Mouse (Mus musculus) hindbrain, embryonic 12.5 days (tissue): ENCODE results near the gene Fnbp1. TPM values are rescaled to one million over a fixed set of nuclear protein-coding genes. Genes with fewer than 3 reads are reported as not detected.
"Not testable (repeated sequence)": the region's sequence is repeated elsewhere in the genome, so short reads cannot be mapped to it uniquely, and the experiment has no call there.

Experiments used
- ATAC-seq: fragments of 200-750 bp; cut with Nextera tagmentation; 2 replicates; pipeline ENCODE4 v1.8.0; 2017; ENCODE audit warnings: moderate TSS enrichment; ENCODE audit not compliant: low FRiP score
- H3K27ac ChIP-seq: fragments of 300-500 bp; sonication (generic); 2 replicates; pipeline ENCODE4 v1.5.1; 2016; ENCODE audit warnings: mild to moderate bottlenecking
- H3K27me3 ChIP-seq: fragments of 300-500 bp; sonication (generic); 2 replicates; pipeline ENCODE4 v1.6.1; 2016; ENCODE audit warnings: mild to moderate bottlenecking
- H3K36me3 ChIP-seq: fragments of 300-500 bp; sonication (generic); 2 replicates; pipeline ENCODE4 v1.6.1; 2016; ENCODE audit warnings: mild to moderate bottlenecking
- H3K4me1 ChIP-seq: fragments of 300-500 bp; sonication (generic); 2 replicates; pipeline ENCODE4 v1.6.1; 2016
- H3K4me2 ChIP-seq: fragments of 300-500 bp; sonication (generic); replicated peaks from 2 replicates; pipeline ENCODE4 v1.6.1; 2016; ENCODE audit warnings: mild to moderate bottlenecking
- H3K4me3 ChIP-seq: fragments of 300-500 bp; sonication (generic); 2 replicates; pipeline ENCODE4 v1.5.1; 2016; ENCODE audit warnings: mild to moderate bottlenecking
- H3K9ac ChIP-seq: fragments of 300-500 bp; sonication (generic); 2 replicates; pipeline ENCODE4 v1.6.1; 2016; ENCODE audit warnings: mild to moderate bottlenecking, moderate library complexity
- H3K9me3 ChIP-seq: fragments of 300-500 bp; sonication (generic); replicated peaks from 2 replicates; pipeline ENCODE4 v1.6.1; 2016; ENCODE audit warnings: mild to moderate bottlenecking
- WGBS: fragments of 180-500 bp; shearing (Covaris S2); methylation state at CpG from one replicate; pipeline ENCODE4 v1.1.7; 2016; 5-methylcytosine and 5-hydroxymethylcytosine counted together
- polyA plus RNA-seq: library from polyadenylated mRNA; unstranded; fragments of >200 nt; fragmentation: Nextera tagmentation; extraction: Ambion mirVana; gene quantifications from 2 replicates; pipeline ENCODE4 v1.2.1, GENCODE M21; 2016

Fnbp1 gene
- polyA plus RNA-seq = 18.7 and 19.9 TPM in 2 replicates

DNA sequence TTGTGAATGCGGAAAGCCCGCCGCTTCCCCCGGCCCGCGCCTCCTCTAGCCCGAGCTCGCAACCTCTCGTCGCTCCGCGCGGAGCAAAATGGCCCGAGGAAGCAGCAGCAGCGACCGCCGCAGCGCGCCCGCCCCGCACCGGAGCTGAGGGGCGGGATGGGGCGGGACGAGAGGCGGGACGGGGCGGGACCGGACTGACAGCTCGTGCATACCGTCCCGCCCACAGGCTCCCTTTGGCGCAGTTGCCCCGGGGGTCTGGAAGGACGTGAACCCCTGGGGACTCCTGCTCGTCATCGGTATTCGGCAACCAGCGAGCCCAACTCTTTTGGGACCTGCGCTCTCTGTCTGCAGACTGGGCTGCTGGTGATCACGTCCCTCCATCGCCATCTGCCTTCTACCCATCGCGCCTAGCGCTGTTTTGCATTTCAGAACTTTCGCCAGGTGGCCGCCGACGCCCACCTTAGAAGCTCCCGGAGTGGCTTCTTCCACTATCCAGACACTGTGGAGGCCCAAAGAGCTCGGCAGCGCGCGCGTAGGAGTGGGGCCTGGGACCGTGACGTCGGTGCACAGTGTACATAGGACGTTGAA, at the start of gene Fnbp1:
Gene Fnbp1 (minus strand): TSS at position 142 of the 588 bp plus-strand sequence.
- Histone ChIP-seq H3K36me3 (peaks cover 14% of the 10 kb centered on the region), H3K27me3 (peaks cover 15% of the 10 kb centered on the region), H3K9ac (peak within 1 kb of the TSS; percentile 85), H3K27ac (peak within 1 kb of the TSS; percentile 75), H3K9me3 (no peaks in the 10 kb centered on the region), H3K4me2 (peak within 1 kb of the TSS; percentile 73), H3K4me1 (peaks cover 16% of the 10 kb centered on the region), H3K4me3 (peak within 1 kb of the TSS; percentile 80)
- peak; percentile 94 for ATAC-seq
- under 1% methylated on average over 47 of the region's 59 CpGs for WGBS

DNA sequence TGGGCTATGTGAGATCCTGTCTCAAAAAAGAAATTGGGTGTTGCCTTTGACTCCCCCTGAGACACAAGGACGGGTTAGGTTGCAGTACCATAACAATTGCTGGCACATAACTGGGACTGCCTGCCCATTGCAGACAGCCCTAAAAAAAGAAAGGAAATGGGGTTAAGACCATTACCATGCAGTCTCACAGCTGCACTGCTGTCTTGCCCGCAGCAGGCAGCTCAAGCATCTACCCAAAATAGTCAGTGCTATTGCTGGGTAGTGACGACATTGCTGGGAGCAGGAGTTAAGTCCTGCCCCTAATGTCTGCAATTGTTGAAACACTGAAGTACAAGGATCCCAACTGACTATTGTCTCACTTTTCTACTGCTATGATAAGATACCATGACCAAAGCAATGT, 47.8 kb upstream of the Fnbp1 start:
- Histone ChIP-seq H3K4me3 (no peak overlapping the region), H3K4me2 (no peak overlapping the region), H3K9me3 (no peaks in the 10 kb centered on the region), H3K4me1 (no peaks in the 10 kb centered on the region), H3K27me3 (no peaks in the 10 kb centered on the region), H3K27ac (no peak overlapping the region), H3K9ac (no peak overlapping the region), H3K36me3 (peaks cover 85% of the 10 kb centered on the region)
- WGBS = 94% methylated on average over 3 of the region's 3 CpGs
- ATAC-seq = no peak

DNA sequence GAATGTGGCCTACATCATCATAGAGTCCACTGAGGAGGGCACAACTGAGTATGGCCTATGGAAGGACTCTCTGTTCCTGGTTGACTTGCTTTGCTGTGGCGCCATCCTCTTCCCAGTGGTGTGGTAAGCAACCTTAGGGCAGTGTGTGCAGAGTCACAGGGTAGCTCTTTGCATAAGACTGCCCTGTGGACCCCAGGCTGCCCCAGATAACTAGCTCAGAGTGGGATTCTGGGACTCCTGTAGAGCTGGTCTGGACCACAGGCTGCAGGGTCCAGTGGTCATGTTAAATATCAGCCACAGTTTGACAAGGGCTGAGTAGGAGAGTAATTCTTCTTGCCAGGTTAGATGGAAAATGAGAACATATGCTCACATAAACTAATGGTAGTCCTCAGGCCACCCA, 46.9 kb upstream of the Fnbp1 start:
- H3K36me3 ChIP-seq = peaks cover 88% of the 10 kb centered on the region
- no peaks in the 10 kb centered on the region for H3K27me3 ChIP-seq
- no peak overlapping the region for H3K27ac ChIP-seq
- no peak overlapping the region for H3K4me3 ChIP-seq
- no peak overlapping the region for H3K4me2 ChIP-seq
- no peak for ATAC-seq
- no peak overlapping the region for H3K9ac ChIP-seq
- WGBS = 100% methylated on average over 1 of the region's 1 CpGs
- no peaks in the 10 kb centered on the region for H3K4me1 ChIP-seq
- H3K9me3 ChIP-seq = no peaks in the 10 kb centered on the region

DNA sequence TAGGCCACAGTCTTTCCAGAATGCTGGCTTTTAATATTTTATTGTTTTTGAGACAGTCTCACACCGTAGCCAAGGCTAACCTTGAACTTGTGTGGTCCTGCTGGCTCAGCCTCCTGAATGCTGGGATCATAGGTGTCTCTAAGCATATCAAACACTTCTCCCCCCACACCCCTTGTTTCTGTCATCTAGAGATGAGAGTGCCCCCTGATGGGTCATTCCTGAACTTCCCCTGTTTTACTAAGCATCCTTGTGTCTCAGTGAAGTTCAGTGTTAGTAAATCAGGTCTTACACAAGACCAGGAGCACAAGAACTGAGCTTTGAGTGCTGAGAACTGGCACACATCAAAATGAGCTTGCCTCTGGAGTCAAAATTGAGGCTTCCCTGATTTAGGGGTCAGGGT, 42.0 kb upstream of the Fnbp1 start:
- WGBS = 91% methylated on average over 1 of the region's 1 CpGs
- H3K9ac ChIP-seq = no peak overlapping the region
- H3K27ac ChIP-seq = no peak overlapping the region
- H3K27me3 ChIP-seq = no peaks in the 10 kb centered on the region
- no peak overlapping the region for H3K4me3 ChIP-seq
- peaks cover 72% of the 10 kb centered on the region for H3K36me3 ChIP-seq
- no peak overlapping the region for H3K4me2 ChIP-seq
- ATAC-seq = no peak
- no peaks in the 10 kb centered on the region for H3K9me3 ChIP-seq
- H3K4me1 ChIP-seq = no peaks in the 10 kb centered on the region

DNA sequence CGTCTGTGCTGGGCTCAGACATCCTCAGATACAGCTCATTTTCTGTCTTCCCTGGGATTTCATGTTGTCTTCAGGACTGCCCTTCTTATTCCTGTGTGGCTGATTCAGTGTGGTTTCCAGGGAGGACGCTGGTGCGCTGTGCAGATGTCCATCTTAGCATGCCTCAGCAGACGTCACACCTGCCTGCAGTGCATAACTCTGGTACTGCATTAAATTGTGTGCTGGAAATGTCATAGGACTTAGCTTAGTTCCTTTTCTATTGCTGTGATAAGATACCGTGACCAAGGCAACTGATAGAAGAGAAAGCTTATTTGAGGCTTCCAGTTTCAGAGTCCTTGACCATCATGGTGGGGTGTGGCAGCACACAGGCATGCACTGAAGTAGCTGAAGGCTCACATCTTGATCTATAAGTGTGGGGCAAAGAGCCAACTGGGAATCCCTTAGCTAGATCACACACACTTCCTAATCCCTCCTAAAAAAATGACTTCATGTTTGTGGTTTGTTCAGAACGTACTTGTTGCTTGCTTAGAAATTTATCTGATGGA, 41.0 kb upstream of the Fnbp1 start:
- H3K9me3 ChIP-seq = no peaks in the 10 kb centered on the region
- H3K27ac ChIP-seq = no peak overlapping the region
- H3K4me3 ChIP-seq = no peak overlapping the region
- H3K4me1 ChIP-seq = no peaks in the 10 kb centered on the region
- H3K4me2 ChIP-seq = no peak overlapping the region
- ATAC-seq = no peak
- no peaks in the 10 kb centered on the region for H3K27me3 ChIP-seq
- 95% methylated on average over 6 of the region's 6 CpGs for WGBS
- peaks cover 70% of the 10 kb centered on the region for H3K36me3 ChIP-seq
- no peak overlapping the region for H3K9ac ChIP-seq

DNA sequence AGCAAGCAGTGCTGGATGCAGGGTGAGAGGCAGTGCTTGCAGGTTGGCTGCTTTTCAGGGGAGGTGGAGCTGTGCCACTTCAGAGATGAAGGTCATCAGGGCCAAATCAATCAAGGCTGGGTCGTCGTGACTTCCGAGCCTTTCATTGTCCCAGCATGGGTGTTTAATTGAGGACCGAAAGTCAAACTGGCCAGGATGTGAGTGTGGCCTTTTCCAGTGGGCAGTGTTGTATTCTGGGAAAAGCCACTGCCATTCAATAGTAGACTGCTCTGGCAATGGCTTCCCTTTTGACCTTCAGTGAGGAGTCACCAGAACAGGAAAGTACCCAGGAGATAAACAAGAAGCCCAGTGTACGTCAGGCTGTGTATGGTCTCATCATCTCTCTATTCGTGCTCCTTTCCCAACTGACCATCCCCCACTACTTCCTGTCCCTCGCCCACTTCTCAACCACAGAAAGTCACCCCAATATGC, 38.3 kb upstream of the Fnbp1 start:
- Histone ChIP-seq H3K4me1 (no peaks in the 10 kb centered on the region), H3K27me3 (no peaks in the 10 kb centered on the region), H3K27ac (no peak overlapping the region), H3K4me3 (no peak overlapping the region), H3K36me3 (peaks cover 72% of the 10 kb centered on the region), H3K9ac (no peak overlapping the region), H3K9me3 (no peaks in the 10 kb centered on the region), H3K4me2 (no peak overlapping the region)
- no peak for ATAC-seq
- WGBS = 64% methylated on average over 7 of the region's 7 CpGs

DNA sequence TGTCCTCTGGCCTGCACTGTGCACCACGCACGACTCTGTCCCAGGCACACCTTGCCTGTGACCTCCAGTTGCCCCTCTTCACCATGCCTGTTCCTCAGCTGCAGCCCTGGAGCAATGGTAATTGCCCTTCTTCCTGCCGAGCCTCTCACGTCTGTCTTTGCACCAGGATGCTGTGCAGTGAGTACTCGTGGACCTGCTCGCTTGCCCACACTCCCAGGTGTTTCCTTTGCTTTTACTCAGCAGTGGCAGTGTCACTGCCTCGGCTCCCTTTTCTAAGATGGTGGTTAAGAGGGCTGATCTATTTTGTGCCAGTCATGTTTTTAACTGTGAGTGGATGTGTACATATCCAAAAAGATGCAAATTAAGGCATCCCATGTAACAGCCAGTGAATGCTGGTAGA, 37.7 kb upstream of the Fnbp1 start:
- no peak overlapping the region for H3K4me2 ChIP-seq
- H3K36me3 ChIP-seq = peaks cover 71% of the 10 kb centered on the region
- no peak overlapping the region for H3K4me3 ChIP-seq
- 86% methylated on average over 7 of the region's 7 CpGs for WGBS
- H3K9me3 ChIP-seq = no peaks in the 10 kb centered on the region
- no peak overlapping the region for H3K9ac ChIP-seq
- no peak overlapping the region for H3K27ac ChIP-seq
- no peak for ATAC-seq
- H3K27me3 ChIP-seq = no peaks in the 10 kb centered on the region
- H3K4me1 ChIP-seq = no peaks in the 10 kb centered on the region

DNA sequence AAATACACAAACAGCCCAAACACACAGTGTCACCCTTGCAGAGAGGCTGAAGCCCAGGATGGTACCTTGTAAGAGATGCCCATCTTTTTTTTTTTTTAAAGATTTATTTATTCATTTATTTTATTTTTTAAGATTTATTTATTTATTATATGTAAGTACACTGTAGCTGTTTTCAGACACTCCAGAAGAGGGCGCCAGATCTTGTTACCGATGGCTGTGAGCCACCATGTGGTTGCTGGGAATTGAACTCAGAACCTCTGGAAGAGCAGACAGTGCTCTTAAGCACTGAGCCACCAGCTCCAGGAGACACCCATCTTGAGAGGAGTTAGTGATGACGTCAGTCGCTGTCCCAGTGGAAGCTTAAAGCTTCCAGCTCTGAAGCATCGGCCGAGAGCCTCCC, 36.8 kb upstream of the Fnbp1 start:
- H3K9me3 ChIP-seq, H3K4me1 ChIP-seq, H3K27me3 ChIP-seq, H3K4me2 ChIP-seq, H3K9ac ChIP-seq, H3K4me3 ChIP-seq, ATAC-seq, H3K27ac ChIP-seq: not testable (repeated sequence)
- H3K36me3 ChIP-seq = peaks cover 75% of the 10 kb centered on the region
- WGBS = 84% methylated on average over 6 of the region's 6 CpGs

DNA sequence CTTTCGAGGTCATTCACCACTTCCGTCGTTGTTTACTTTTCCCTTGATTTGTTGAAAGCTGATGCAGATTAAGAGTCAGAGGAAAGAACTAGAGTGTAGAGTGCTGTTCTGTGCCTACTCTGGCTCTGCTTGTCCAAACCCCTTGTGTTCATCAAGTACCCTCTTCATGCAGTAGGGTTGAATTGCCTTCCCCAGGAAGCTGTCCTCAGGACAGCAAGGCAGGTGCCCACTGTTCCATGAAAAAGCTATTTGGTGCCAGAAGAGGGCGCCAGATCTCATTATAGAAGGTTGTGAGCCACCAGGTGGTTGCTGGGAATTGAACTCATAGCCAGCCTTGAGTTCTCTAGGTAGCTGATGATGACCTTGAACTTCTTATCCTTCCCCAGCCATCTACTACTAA, 31.5 kb upstream of the Fnbp1 start:
- ATAC-seq = no peak
- no peaks in the 10 kb centered on the region for H3K4me1 ChIP-seq
- H3K27me3 ChIP-seq = no peaks in the 10 kb centered on the region
- WGBS = 85% methylated on average over 4 of the region's 4 CpGs
- no peaks in the 10 kb centered on the region for H3K9me3 ChIP-seq
- H3K9ac ChIP-seq = no peak overlapping the region
- no peak overlapping the region for H3K4me3 ChIP-seq
- peaks cover 98% of the 10 kb centered on the region for H3K36me3 ChIP-seq
- no peak overlapping the region for H3K27ac ChIP-seq
- H3K4me2 ChIP-seq = no peak overlapping the region

DNA sequence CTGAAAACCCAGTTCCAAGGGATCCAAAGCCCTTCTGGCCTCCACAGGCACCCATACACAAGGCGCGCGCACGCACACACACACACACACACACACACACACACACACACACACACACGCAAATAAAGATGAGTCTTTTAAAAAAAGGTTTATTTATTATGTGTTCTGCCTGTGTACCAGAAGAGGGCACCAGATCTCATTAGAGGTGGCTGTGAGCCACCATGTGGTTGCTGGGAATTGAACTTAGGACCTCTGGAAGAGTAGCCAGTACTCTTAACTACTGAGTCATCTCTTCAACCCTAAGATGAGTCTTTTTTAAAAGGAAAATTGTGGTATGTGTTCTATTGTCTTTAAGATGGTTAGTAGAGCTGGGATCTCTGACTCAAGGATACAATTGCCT, 30.7 kb upstream of the Fnbp1 start:
- no peak overlapping the region for H3K9ac ChIP-seq
- WGBS = 91% methylated on average over 5 of the region's 5 CpGs
- no peak overlapping the region for H3K4me3 ChIP-seq
- no peak overlapping the region for H3K4me2 ChIP-seq
- no peak for ATAC-seq
- H3K36me3 ChIP-seq = peaks cover 98% of the 10 kb centered on the region
- no peaks in the 10 kb centered on the region for H3K27me3 ChIP-seq
- H3K4me1 ChIP-seq = no peaks in the 10 kb centered on the region
- H3K27ac ChIP-seq = no peak overlapping the region
- no peaks in the 10 kb centered on the region for H3K9me3 ChIP-seq

DNA sequence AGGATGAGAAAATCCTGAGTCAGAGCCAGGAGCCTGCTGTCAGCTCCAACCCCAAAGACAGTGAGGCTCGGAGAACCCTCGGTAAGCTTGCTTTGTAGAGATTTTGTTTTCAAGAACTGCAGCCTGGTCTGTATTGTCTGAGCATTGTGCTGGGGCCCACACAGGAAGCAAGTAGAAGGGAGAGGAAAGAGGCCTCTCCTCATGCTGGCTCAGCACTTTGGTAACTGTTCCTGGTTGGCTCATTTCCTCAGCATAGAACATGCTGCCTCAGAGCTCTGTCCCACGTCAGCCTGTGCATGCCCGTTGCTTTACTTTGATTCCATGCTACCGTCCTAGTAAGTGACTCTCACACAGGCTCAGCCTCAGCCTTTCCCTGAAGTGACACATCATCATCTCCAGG, 30.2 kb upstream of the Fnbp1 start:
- H3K36me3 ChIP-seq = peaks cover 98% of the 10 kb centered on the region
- no peak overlapping the region for H3K4me3 ChIP-seq
- no peaks in the 10 kb centered on the region for H3K4me1 ChIP-seq
- no peak overlapping the region for H3K4me2 ChIP-seq
- H3K9ac ChIP-seq = no peak overlapping the region
- ATAC-seq = no peak
- no peak overlapping the region for H3K27ac ChIP-seq
- WGBS = 82% methylated on average over 5 of the region's 5 CpGs
- no peaks in the 10 kb centered on the region for H3K9me3 ChIP-seq
- H3K27me3 ChIP-seq = no peaks in the 10 kb centered on the region

DNA sequence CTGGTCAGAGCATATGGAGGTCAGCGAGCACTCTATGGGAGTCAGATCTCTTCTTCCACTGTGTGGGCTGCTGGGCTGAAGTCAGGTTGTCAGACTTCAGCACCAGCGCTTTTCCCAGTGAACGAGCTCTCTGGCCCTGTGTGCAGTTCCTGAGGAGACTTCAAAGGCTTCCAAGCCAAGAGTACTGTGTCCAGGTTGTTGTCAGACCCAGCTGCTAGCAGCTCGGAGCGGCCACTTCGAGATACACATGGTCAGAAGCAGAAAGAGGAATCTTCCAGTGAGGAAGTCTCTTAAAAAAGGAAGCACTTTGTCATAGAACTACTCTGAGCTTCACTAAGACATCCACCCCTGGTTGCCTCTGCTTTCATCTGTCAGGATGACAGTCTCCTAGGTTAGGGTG, 28.4 kb upstream of the Fnbp1 start:
- no peaks in the 10 kb centered on the region for H3K27me3 ChIP-seq
- no peak overlapping the region for H3K27ac ChIP-seq
- H3K4me1 ChIP-seq = peaks cover under 1% of the 10 kb centered on the region; the same call in 1 of the 2 replicates
- ATAC-seq = no peak
- 93% methylated on average over 6 of the region's 6 CpGs for WGBS
- peaks cover 86% of the 10 kb centered on the region for H3K36me3 ChIP-seq
- no peak overlapping the region for H3K4me3 ChIP-seq
- H3K9me3 ChIP-seq = no peaks in the 10 kb centered on the region
- H3K9ac ChIP-seq = no peak overlapping the region
- H3K4me2 ChIP-seq = no peak overlapping the region

DNA sequence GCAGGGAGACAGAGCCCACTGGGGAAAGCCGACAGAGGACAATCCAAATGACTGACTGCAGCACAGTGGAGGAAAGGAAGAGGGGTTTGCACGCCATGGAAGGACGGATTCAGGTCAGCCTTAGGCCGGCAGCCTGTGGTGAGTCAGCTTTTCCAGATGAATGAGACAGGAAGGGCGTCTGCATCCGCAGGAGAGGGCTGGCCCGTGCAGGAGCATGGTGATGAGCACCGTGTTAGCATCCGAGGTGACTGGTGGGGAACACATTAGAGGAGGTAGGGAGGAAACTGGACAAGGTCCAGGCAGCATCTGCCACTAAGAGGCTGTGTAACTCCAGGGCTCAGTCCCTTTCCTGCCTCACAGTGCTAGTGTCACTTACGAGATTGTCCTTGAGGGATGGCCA, 27.2 kb upstream of the Fnbp1 start:
- no peak overlapping the region for H3K27ac ChIP-seq
- H3K4me2 ChIP-seq = no peak overlapping the region
- H3K4me3 ChIP-seq = no peak overlapping the region
- H3K9ac ChIP-seq = no peak overlapping the region
- peaks cover 76% of the 10 kb centered on the region for H3K36me3 ChIP-seq
- H3K4me1 ChIP-seq = peaks cover 12% of the 10 kb centered on the region
- H3K27me3 ChIP-seq = no peaks in the 10 kb centered on the region
- no peak for ATAC-seq
- WGBS = 86% methylated on average over 10 of the region's 10 CpGs
- H3K9me3 ChIP-seq = no peaks in the 10 kb centered on the region
